Mouse (Mus musculus) midbrain, embryonic 16.5 days (tissue): Measurements from ENCODE around the gene Pld1. TPM values are rescaled to one million over a fixed set of nuclear protein-coding genes. Genes with fewer than 3 reads are reported as not detected.

Experiments used
- ATAC-seq: fragments of 200-750 bp; cut with Nextera tagmentation; 2 replicates; pipeline ENCODE4 v1.8.0; 2017; ENCODE audit warnings: moderate TSS enrichment
- H3K27ac ChIP-seq: fragments of 300-500 bp; sonication (generic); 2 replicates; pipeline ENCODE4 v1.5.1; 2014; ENCODE audit warnings: mild to moderate bottlenecking, low read length, mixed read lengths
- H3K27me3 ChIP-seq: fragments of 300-500 bp; sonication (generic); 2 replicates; pipeline ENCODE4 v1.6.1; 2014; ENCODE audit warnings: low read depth, low read length, mixed read lengths; ENCODE audit not compliant: control insufficient read depth, insufficient read depth
- H3K36me3 ChIP-seq: fragments of 300-500 bp; sonication (generic); 2 replicates; pipeline ENCODE4 v1.6.1; 2014; ENCODE audit warnings: mild to moderate bottlenecking, low read length, moderate library complexity, mixed read lengths; ENCODE audit not compliant: control insufficient read depth, insufficient read depth
- H3K4me1 ChIP-seq: fragments of 300-500 bp; sonication (generic); 2 replicates; pipeline ENCODE4 v1.6.1; 2014; ENCODE audit warnings: mild to moderate bottlenecking, low read length, mixed read lengths; ENCODE audit not compliant: control insufficient read depth, insufficient read depth
- H3K4me2 ChIP-seq: fragments of 300-500 bp; sonication (generic); 2 replicates; pipeline ENCODE4 v1.6.1; 2014; ENCODE audit warnings: mild to moderate bottlenecking, low read length, mixed read lengths
- H3K4me3 ChIP-seq: fragments of 300-500 bp; sonication (generic); 2 replicates; pipeline ENCODE4 v1.5.1; 2014; ENCODE audit warnings: low read depth, mild to moderate bottlenecking, low read length, moderate library complexity, mixed read lengths
- H3K9ac ChIP-seq: fragments of 300-500 bp; sonication (generic); 2 replicates; pipeline ENCODE4 v1.6.1; 2014; ENCODE audit warnings: low read depth, low read length, mixed read lengths
- H3K9me3 ChIP-seq: fragments of 300-500 bp; sonication (generic); replicated peaks from 2 replicates; pipeline ENCODE4 v1.6.1; 2014; ENCODE audit warnings: mild to moderate bottlenecking, low read length, mixed read lengths; ENCODE audit not compliant: control insufficient read depth, poor library complexity, severe bottlenecking
- WGBS: fragments of 180-500 bp; shearing (Covaris S2); extraction: QIAGEN DNeasy Blood & Tissue Kit; methylation state at CpG from one replicate; pipeline ENCODE4 v1.1.7; 2014; 5-methylcytosine and 5-hydroxymethylcytosine counted together
- polyA plus RNA-seq: library from polyadenylated mRNA; unstranded; fragments of >200 nt; fragmentation: Nextera tagmentation; extraction: Ambion mirVana; gene quantifications from 2 replicates; pipeline ENCODE4 v1.2.1, GENCODE M21; 2015

Pld1 gene
- polyA plus RNA-seq, 1 experiment from 2014 or later: 4.0 TPM

DNA sequence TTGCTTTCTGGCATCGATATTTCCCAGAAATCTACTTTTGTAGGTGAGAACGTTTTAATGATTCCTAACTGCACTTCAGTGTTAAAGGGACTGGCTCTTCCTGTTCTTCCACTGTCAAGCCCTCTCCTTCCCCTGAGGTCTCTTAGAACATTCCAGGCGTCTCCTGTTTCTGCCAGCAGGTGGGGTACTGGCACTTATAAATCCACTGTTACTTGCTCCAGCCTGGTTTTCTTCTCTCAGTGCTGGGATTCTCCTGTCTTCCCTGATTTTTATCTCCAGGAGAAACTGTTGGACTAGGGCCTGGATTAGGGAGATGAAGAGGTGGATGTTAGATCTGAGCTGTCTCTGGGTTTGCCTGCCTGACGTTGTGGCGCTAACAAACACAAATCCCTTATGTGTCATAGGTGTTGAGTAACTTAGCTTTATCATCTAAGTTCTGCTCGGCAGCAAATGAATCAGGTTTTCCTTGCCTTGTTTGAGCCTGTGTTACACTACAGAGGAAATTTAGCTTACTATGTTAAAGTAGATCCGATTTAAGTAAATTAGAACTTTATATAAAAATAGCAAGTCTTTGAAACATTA lies 44.0 kb downstream of the Pld1 start:
- no peak overlapping the region for H3K9ac ChIP-seq
- peaks cover 8% of the 10 kb centered on the region for H3K4me1 ChIP-seq
- no peaks in the 10 kb centered on the region for H3K27me3 ChIP-seq
- no peak overlapping the region for H3K4me3 ChIP-seq
- peak; percentile 55 for ATAC-seq
- H3K27ac ChIP-seq: no peak overlapping the region
- H3K9me3 ChIP-seq: no peaks in the 10 kb centered on the region
- H3K4me2 ChIP-seq: no peak overlapping the region
- H3K36me3 ChIP-seq: no peaks in the 10 kb centered on the region
- WGBS: 42% methylated on average over 7 of the region's 7 CpGs

DNA sequence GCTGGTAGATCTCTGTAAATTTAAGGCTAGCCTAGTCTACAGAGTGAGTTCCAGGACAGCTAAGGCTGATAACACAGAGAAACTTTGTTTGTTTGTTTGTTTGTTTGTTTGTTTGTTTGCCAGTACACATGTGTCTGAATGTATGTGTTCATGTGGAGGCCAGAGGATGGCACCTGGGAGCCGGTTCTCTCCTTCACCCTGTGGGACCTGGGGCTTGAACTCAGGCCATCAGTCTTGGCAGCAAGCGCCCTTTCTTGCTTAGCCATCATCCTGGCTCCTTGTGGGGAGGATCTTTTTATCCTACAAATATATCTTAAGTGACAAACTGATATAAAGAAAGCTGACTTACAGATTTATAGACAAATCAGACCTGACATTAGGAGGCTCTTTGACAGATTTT lies 44.8 kb downstream of the Pld1 start:
- H3K9me3 ChIP-seq: no peaks in the 10 kb centered on the region
- WGBS: 83% methylated on average over 2 of the region's 2 CpGs
- ATAC-seq: no peak
- H3K4me2 ChIP-seq: no peak overlapping the region
- H3K9ac ChIP-seq: no peak overlapping the region
- peaks cover 8% of the 10 kb centered on the region for H3K4me1 ChIP-seq
- no peaks in the 10 kb centered on the region for H3K36me3 ChIP-seq
- H3K27ac ChIP-seq: no peak overlapping the region; the same call in 1 of the 2 replicates
- H3K27me3 ChIP-seq: no peaks in the 10 kb centered on the region
- no peak overlapping the region for H3K4me3 ChIP-seq

DNA sequence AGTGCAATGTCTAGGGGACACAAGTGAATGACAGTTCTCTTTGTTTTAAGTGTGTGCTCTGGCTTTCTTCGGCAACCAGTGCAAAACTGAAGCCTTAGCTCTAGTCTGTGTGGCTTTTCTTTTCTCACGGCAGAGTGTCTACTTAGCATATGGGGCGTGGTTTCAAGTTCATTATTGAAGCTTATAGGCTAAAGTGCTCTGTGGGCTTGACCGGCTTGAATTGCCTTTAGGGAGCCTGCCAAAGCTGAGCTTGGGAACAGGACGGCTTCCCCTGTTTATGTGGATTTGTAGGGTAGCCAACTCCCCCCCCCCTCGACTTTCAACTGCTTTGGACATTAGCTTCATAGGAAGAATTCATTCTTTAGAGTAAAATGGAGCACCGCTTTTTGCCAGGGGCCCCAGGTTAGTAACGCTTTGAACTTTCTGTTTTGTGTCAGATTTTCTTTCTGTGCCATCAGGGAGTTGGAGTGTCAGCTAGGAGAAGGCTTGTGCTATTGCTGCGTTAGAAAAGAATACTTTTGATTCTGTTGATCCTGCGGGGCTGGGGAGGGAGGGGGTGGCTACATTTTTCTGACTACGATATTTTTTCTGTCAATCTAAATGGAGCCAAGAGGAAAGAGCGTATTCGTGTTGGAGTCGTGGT lies 45.6 kb downstream of the Pld1 start:
- H3K4me2 ChIP-seq: peak overlapping the region; percentile 44
- no peak overlapping the region for H3K9ac ChIP-seq
- H3K4me1 ChIP-seq: peaks cover 8% of the 10 kb centered on the region
- no peaks in the 10 kb centered on the region for H3K36me3 ChIP-seq
- H3K9me3 ChIP-seq: no peaks in the 10 kb centered on the region
- peak overlapping the region; percentile 27 for H3K4me3 ChIP-seq
- peak; percentile 95 for ATAC-seq
- 5% methylated on average over 14 of the region's 14 CpGs for WGBS
- H3K27ac ChIP-seq: peak overlapping the region; percentile 63
- H3K27me3 ChIP-seq: no peaks in the 10 kb centered on the region

DNA sequence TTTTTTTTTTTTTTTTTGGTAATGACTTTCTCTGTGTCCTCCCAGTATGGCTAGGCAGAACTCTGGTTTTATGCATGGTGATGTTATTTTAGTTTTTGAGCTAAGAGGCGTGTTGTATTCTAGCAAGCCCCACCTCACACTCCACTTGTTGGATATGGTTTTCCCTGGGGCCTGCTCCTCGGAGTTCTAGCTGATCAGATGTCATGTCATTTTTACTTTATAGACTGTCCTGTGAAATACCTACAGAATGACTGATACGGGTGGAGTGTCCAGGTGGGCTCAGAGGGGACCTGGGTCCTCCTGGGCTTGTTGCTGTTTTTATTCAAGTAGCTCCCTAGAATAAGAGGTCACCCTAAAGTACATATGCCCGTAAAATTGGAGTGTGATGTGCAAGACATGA lies 46.1 kb downstream of the Pld1 start:
- Histone ChIP-seq H3K9ac (no peak overlapping the region), H3K9me3 (no peaks in the 10 kb centered on the region), H3K27me3 (no peaks in the 10 kb centered on the region), H3K4me3 (peak overlapping the region; percentile 5; the same call in 1 of the 2 replicates), H3K4me1 (peaks cover 8% of the 10 kb centered on the region), H3K27ac (peak overlapping the region; percentile 13; the same call in 1 of the 2 replicates), H3K36me3 (no peaks in the 10 kb centered on the region), H3K4me2 (peak overlapping the region; percentile 44)
- WGBS: 54% methylated on average over 4 of the region's 4 CpGs
- ATAC-seq: no peak

DNA sequence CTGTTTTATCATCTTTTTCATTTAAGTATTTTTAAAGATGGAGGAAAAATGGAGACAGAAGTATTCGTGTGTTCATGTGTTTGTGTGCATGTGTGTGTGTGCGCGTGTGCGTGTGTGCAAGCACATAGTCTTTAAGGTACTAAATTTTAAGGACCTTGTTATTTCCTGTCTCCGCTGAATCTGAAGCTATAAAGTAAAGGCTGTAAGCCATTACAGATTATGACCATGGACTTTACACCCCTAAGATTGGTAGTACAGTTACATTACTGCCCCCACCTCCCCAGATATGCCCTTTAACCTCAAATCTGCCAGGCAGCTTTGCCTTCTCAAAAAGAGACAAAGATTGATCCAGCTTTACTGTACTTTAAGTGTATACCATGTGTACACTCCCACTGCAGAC lies 46.8 kb downstream of the Pld1 start:
- Histone ChIP-seq H3K27me3 (no peaks in the 10 kb centered on the region), H3K36me3 (no peaks in the 10 kb centered on the region), H3K4me3 (no peak overlapping the region), H3K4me2 (no peak overlapping the region; the same call in 1 of the 2 replicates), H3K9ac (no peak overlapping the region), H3K27ac (no peak overlapping the region), H3K9me3 (no peaks in the 10 kb centered on the region), H3K4me1 (peaks cover 8% of the 10 kb centered on the region)
- no peak for ATAC-seq
- WGBS: 98% methylated on average over 5 of the region's 5 CpGs

DNA sequence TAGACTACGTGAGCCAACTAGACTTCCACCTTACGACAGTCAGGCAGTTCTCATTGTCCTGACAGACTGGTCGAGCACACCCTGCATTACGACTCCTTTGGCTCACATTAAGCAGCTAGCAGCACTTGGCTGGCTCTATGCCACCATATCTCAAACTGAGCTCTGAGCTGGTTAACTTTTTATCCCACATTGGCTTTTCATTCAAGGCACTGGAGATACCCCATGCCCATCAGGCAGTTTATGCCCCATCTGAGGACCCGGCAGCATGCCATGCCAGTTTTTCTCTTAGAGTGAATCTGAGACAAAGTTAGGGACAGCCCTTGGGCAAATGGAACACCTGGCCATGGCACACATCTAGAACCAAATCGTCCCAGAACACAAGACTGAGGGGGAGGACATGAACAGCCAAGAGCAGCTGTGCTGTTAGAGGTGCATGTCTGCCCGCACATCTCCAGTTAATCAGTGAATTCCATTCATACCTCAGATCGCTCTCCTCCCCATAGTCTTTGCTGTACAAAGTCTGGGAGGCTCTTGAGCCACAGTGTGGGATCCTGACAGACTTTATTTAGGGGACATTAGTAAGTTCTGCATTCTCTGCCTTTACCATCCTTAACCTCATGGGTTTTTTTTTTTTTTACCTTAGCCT lies 49.5 kb downstream of the Pld1 start:
- WGBS: 66% methylated on average over 8 of the region's 8 CpGs
- no peak for ATAC-seq
- Histone ChIP-seq H3K36me3 (no peaks in the 10 kb centered on the region), H3K9ac (no peak overlapping the region), H3K4me3 (no peak overlapping the region), H3K27me3 (no peaks in the 10 kb centered on the region), H3K4me2 (no peak overlapping the region), H3K27ac (no peak overlapping the region), H3K4me1 (peaks cover 8% of the 10 kb centered on the region), H3K9me3 (no peaks in the 10 kb centered on the region)

DNA sequence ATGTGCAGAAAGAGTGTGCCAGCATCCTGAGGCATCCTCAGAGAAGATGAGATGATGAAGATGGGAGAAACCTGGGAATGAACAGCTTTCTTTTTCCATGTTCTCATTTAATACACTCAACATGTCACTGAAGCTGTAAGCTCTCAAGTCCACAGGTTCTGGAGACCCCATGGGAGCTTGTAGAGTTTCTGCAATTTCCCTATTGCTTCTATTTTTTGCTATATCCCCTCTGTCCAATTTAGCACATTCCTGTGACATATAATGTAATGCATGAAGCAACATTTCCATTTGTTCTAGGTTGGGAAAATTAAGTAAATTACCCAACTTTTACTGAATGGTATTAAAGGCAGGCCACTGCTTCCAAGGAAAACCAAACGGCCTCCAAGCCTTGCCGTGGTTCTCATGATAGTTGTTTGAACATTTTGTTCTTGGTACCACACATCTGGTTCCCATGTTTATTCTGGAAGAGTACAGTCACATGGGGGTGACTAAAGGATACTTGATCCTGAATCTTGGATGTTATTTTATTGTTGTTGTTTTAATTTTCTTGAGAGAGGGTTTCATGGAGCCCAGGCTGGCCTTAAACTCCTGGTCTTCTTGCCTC lies 52.7 kb downstream of the Pld1 start:
- H3K4me1 ChIP-seq: no peaks in the 10 kb centered on the region
- no peak overlapping the region for H3K4me2 ChIP-seq
- 97% methylated on average over 2 of the region's 2 CpGs for WGBS
- no peak overlapping the region for H3K4me3 ChIP-seq
- no peaks in the 10 kb centered on the region for H3K27me3 ChIP-seq
- no peak for ATAC-seq
- H3K36me3 ChIP-seq: no peaks in the 10 kb centered on the region
- H3K9ac ChIP-seq: no peak overlapping the region
- no peaks in the 10 kb centered on the region for H3K9me3 ChIP-seq
- H3K27ac ChIP-seq: no peak overlapping the region

DNA sequence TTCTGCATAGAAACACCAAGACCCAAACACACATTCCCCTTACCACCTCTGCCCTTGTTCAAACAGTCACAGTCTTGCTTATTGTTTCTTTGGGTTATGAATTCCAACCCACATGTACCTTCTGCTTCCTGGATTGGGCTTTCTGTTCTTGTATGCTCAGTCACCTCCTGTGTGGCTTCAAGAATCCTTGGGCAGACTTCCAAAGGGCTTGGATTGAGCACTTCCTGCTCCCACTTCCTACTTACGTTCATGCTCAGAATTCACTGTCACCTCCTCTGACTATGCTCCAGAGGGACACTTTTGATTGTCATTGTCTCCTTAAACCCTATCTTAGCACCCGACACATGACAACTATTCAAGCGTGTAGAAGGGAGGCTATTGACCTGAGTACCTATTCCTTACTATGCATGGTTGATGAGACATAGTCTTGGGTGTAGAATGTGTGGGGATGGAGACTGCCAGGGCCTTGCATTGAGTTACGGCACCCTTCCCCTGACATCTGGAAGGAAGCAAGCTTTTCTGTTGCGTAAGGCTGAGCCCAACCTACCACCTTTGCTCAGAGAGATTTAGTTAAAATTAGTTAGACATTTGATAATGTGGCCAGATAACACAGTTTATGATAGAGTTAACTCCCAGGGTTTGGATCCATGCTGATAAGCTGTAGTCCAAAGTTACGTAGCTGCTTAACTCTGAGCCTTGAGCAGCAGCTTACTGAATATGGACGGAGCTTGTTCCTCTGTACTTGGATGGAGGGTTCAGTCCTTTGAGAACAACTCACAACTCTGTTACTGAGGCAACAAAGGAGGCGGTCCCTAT lies 55.9 kb downstream of the Pld1 start:
- 90% methylated on average over 8 of the region's 8 CpGs for WGBS
- Histone ChIP-seq H3K4me2 (no peak overlapping the region), H3K4me1 (no peaks in the 10 kb centered on the region), H3K27me3 (no peaks in the 10 kb centered on the region), H3K36me3 (no peaks in the 10 kb centered on the region), H3K9me3 (no peaks in the 10 kb centered on the region), H3K4me3 (no peak overlapping the region), H3K9ac (no peak overlapping the region), H3K27ac (no peak overlapping the region)
- no peak for ATAC-seq
